Mouse (Mus musculus) heart, embryonic 11.5 days (tissue): ENCODE results near the gene Trp73. TPM values are rescaled to one million over a fixed set of nuclear protein-coding genes. Genes with fewer than 3 reads are reported as not detected.
A peak's percentile ranks its signal among the peaks of the same experiment; 100 is the strongest.

Experiments used
- ATAC-seq: fragments of 200-750 bp; cut with Nextera tagmentation; replicated peaks from 2 replicates; pipeline ENCODE4 v1.8.0; 2017; ENCODE audit warnings: moderate library complexity; ENCODE audit not compliant: insufficient number of reproducible peaks, low FRiP score, low TSS enrichment
- H3K27ac ChIP-seq: fragments of 300-500 bp; sonication (generic); 2 replicates; pipeline ENCODE4 v1.5.1; 2014; ENCODE audit warnings: mild to moderate bottlenecking, low read depth, low read length
- H3K27me3 ChIP-seq: fragments of 300-500 bp; sonication (generic); 2 replicates; pipeline ENCODE4 v1.6.1; 2014; ENCODE audit warnings: mild to moderate bottlenecking, low read length, mixed read lengths; ENCODE audit not compliant: control insufficient read depth, insufficient read depth
- H3K36me3 ChIP-seq: fragments of 300-500 bp; sonication (generic); 2 replicates; pipeline ENCODE4 v1.6.1; 2014; ENCODE audit warnings: mild to moderate bottlenecking, low read length, moderate library complexity, mixed read lengths; ENCODE audit not compliant: control insufficient read depth, insufficient read depth
- H3K4me1 ChIP-seq: fragments of 300-500 bp; sonication (generic); 2 replicates; pipeline ENCODE4 v1.6.1; 2014; ENCODE audit warnings: low read length; ENCODE audit not compliant: control insufficient read depth, insufficient read depth
- H3K4me2 ChIP-seq: fragments of 300-500 bp; sonication (generic); 2 replicates; pipeline ENCODE4 v1.6.1; 2014; ENCODE audit warnings: mild to moderate bottlenecking, moderate library complexity
- H3K4me3 ChIP-seq: fragments of 300-500 bp; sonication (generic); 2 replicates; pipeline ENCODE4 v1.5.1; 2014; ENCODE audit warnings: low read depth, low read length
- H3K9ac ChIP-seq: fragments of 300-500 bp; sonication (generic); 2 replicates; pipeline ENCODE4 v1.6.1; 2014; ENCODE audit warnings: mild to moderate bottlenecking, low read depth, low read length, moderate library complexity
- H3K9me3 ChIP-seq: fragments of 300-500 bp; sonication (generic); replicated peaks from 2 replicates; pipeline ENCODE4 v1.6.1; 2016; ENCODE audit warnings: low read length; ENCODE audit not compliant: control insufficient read depth
- WGBS: fragments of 180-500 bp; shearing (Covaris S2); extraction: QIAGEN DNeasy Blood & Tissue Kit; methylation state at CpG from one replicate; pipeline ENCODE4 v1.1.7; 2014; ENCODE audit not compliant: insufficient replicate concordance; 5-methylcytosine and 5-hydroxymethylcytosine counted together
- polyA plus RNA-seq: library from polyadenylated mRNA; unstranded; fragments of >200 nt; fragmentation: Nextera tagmentation; extraction: Ambion mirVana; gene quantifications from 2 replicates; pipeline ENCODE4 v1.2.1, GENCODE M21; 2014

Gene Trp73
- polyA plus RNA-seq, 1 experiment from 2014 or later: not detected

DNA sequence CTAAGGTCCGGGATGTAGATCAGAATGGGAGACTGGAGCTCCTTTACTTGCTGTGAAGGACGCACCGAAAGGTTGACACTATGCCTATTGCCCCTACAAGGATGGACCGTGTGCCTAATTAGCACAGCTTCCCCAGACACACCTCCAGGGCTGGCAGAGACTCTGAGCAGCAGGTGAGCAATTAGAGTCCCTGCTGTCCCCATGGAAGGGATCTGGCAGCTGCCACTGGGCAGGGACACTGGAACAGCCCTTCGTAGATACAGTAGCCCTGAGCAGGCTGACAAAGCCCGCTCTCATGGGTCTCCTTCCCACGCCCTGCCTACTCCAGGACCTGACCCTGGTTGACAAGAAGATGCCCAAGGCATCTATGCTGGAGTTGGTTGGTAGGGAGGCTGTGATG is 17.6 kb downstream of the Trp73 start:
- Histone ChIP-seq H3K36me3 (no peaks in the 10 kb centered on the region), H3K27me3 (peaks cover 41% of the 10 kb centered on the region), H3K9me3 (no peaks in the 10 kb centered on the region), H3K9ac (no peak overlapping the region), H3K4me1 (no peaks in the 10 kb centered on the region), H3K27ac (no peak overlapping the region), H3K4me2 (no peak overlapping the region), H3K4me3 (no peak overlapping the region)
- no peak for ATAC-seq
- WGBS: 71% methylated on average over 7 of the region's 7 CpGs

DNA sequence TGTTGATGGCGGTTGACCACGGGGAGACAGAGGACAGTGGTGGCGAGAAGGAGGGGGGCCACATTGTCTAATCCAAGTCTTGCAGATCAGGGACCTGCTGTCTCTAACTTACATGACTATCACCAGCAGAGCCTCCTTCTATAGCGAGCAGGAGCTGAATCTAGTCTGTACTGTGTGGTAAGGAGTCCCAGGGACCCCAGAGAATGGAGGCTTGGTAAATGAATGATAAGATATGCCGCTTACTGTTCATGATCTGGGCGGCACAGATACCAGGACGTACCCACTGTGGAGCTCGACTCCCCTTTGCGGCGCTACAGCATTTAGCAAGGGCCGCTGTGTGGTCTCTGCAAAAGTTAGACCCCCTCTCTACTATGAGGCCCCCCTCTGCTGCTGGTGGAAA is 18.2 kb downstream of the Trp73 start:
- Histone ChIP-seq H3K4me2 (no peak overlapping the region), H3K27me3 (peaks cover 42% of the 10 kb centered on the region), H3K36me3 (no peaks in the 10 kb centered on the region), H3K27ac (no peak overlapping the region), H3K4me1 (no peaks in the 10 kb centered on the region), H3K9ac (no peak overlapping the region), H3K9me3 (no peaks in the 10 kb centered on the region), H3K4me3 (no peak overlapping the region)
- WGBS: 58% methylated on average over 11 of the region's 11 CpGs
- no peak for ATAC-seq

DNA sequence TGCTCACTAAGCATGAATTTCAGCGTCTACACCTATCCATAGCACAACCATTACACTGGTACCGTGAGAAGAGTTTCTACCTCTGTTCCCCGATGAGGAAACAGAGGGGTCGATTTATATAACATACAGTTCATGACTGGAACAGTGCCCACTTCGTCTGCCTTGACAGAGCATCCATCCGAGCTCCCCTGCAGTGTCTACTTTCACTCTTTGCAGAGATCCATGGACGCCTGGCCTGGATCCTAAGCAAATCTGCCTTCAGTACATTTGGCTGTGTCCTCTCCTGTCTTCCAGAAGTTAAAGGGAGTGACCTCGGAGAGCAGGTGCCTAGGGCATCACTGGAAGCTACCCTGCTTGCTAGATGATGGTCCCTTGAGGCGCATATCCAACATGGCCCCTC is 20.8 kb downstream of the Trp73 start:
- no peak overlapping the region for H3K27ac ChIP-seq
- no peak for ATAC-seq
- H3K9ac ChIP-seq: no peak overlapping the region
- no peaks in the 10 kb centered on the region for H3K4me1 ChIP-seq
- H3K27me3 ChIP-seq: peaks cover 32% of the 10 kb centered on the region
- no peak overlapping the region for H3K4me3 ChIP-seq
- WGBS: 75% methylated on average over 9 of the region's 9 CpGs
- no peaks in the 10 kb centered on the region for H3K36me3 ChIP-seq
- no peak overlapping the region for H3K4me2 ChIP-seq
- no peaks in the 10 kb centered on the region for H3K9me3 ChIP-seq

DNA sequence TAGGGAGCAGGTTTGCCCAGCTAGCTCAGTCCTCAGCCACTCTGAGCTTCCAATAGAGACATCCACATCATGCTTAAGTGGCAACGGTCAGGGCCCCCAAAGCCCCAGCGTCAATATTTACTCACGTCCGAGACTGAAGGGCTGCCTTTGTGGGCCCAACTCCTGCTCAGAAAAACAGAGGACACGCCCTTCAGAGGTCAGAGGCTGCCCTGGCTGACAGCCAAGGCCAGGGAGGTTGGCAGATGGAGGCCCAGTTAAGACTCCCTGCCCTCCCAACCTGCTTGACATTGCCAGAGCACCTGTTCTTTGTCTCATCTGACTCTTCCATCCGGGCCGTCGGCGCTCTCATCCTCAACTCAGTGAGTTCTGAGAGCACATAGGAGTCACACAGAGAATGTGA is 21.2 kb downstream of the Trp73 start:
- ATAC-seq: no peak
- Histone ChIP-seq H3K27ac (no peak overlapping the region), H3K27me3 (peaks cover 30% of the 10 kb centered on the region), H3K4me1 (no peaks in the 10 kb centered on the region), H3K36me3 (no peaks in the 10 kb centered on the region), H3K4me3 (no peak overlapping the region), H3K4me2 (no peak overlapping the region), H3K9ac (no peak overlapping the region), H3K9me3 (no peaks in the 10 kb centered on the region)
- 72% methylated on average over 9 of the region's 9 CpGs for WGBS

DNA sequence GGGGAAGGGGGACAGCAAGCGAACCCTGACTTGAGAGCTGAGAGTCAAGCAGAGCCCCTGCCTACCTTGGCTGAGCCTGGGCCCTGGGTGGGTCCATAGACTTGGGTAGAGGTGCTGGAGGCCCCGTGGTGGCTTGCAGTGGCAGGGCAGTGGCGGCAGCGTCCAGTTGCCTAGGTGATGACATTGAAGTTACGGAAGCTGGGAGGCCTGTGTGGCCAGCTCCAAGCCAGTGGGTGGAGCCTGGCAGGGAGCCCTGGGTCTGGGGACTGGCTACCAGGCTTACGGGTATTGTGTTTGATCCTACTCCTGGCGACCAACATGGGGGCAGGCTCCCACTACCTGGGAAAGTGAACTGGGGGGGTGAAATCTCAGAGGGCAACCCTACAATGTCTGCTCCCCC is 23.6 kb downstream of the Trp73 start:
- H3K36me3 ChIP-seq: no peaks in the 10 kb centered on the region
- H3K4me1 ChIP-seq: no peaks in the 10 kb centered on the region
- no peak overlapping the region for H3K27ac ChIP-seq
- no peak overlapping the region for H3K9ac ChIP-seq
- H3K4me2 ChIP-seq: no peak overlapping the region
- ATAC-seq: no peak
- WGBS: 49% methylated on average over 7 of the region's 7 CpGs
- no peaks in the 10 kb centered on the region for H3K9me3 ChIP-seq
- peaks cover 11% of the 10 kb centered on the region; the same call in 1 of the 2 replicates for H3K27me3 ChIP-seq
- H3K4me3 ChIP-seq: no peak overlapping the region

DNA sequence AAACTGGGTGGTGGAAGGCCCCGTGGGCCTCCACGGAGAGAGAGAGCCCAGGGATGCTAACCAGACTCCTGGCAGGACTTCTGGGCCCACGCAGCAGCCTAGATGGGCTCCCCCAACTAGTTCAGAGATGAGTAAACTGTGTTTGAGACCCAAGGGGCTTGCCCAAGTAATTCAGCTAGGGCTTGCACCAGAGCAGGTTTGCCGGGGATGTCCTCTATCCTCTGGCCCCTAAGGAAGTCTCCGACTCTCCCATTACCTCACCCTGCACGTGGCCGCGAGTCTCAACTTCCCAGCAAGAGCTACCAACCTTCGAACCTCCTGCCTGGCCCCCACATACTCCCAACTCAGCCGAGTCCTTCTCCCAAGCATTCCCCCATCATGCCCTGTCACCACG is 30.2 kb downstream of the Trp73 start:
- Histone ChIP-seq H3K36me3 (no peaks in the 10 kb centered on the region), H3K9me3 (no peaks in the 10 kb centered on the region), H3K27ac (no peak overlapping the region), H3K4me2 (no peak overlapping the region), H3K27me3 (peaks cover 19% of the 10 kb centered on the region), H3K4me1 (no peaks in the 10 kb centered on the region), H3K9ac (no peak overlapping the region), H3K4me3 (no peak overlapping the region)
- 66% methylated on average over 11 of the region's 11 CpGs for WGBS
- ATAC-seq: no peak

DNA sequence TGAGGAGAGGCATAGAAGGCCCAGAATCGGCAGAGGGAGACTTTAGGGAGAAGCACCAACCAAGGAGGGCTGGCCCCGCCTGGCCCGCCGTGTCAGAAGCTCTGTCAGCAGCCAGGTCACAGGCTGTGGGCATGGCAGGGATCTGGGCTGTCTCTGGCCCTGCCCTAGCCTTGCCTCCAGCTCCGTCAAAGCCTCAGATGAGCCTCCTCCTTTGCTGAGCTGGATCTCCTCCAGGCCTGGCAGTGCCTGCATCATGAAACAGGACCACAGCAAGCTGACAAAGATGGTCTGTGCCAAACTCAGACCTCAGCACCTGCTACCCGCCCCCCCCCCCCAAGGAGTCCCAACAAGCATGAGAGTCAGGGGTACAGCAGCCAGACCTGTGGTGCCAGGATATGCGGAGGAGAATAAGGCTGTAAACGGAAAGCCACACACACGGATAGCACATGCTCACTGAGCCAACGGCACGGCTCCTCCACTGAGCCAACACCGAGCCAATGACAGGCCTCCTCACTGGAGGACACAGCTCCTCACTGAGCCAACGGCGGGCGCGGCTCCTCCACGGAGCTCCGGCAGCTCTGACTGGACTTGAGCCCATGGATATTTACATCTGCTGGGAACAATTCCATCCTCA is 30.7 kb downstream of the Trp73 start:
- Histone ChIP-seq H3K4me3 (no peak overlapping the region), H3K4me1 (no peaks in the 10 kb centered on the region), H3K36me3 (no peaks in the 10 kb centered on the region), H3K4me2 (no peak overlapping the region), H3K9ac (no peak overlapping the region), H3K9me3 (no peaks in the 10 kb centered on the region), H3K27ac (no peak overlapping the region), H3K27me3 (peaks cover 20% of the 10 kb centered on the region)
- WGBS: 58% methylated on average over 18 of the region's 18 CpGs
- ATAC-seq: no peak; the same call in 1 of the 2 replicates

DNA sequence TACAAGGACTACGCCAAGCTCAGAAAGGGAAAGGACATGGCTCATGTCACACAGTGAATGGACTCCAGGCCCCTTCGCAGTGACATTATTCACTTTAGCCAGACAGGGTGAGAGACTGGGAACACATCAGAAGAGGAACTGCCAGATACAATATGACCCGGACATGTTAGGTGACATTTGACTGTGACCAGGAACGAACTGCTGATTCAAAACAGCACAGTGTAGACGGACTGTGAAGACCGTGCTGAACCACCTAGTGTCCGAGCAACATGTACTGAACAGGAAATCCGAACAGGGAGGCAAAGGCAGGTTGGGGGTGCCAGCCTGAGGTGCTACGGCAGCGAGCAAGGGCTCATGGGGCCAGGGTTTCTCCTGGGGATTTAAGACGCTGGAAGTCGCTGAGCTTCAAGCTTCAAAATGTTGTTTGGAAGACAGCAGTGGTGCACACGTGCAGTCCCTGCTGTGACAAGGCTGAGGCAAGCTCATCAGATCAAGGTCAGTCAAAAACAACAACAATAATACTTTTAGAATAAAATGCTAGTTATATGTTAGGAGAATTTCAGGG is 33.4 kb downstream of the Trp73 start:
- H3K4me2 ChIP-seq: no peak overlapping the region
- H3K27me3 ChIP-seq: peaks cover 41% of the 10 kb centered on the region
- H3K4me1 ChIP-seq: no peaks in the 10 kb centered on the region
- no peak overlapping the region for H3K9ac ChIP-seq
- WGBS: 73% methylated on average over 13 of the region's 13 CpGs
- no peak overlapping the region for H3K27ac ChIP-seq
- no peak for ATAC-seq
- no peaks in the 10 kb centered on the region for H3K36me3 ChIP-seq
- no peak overlapping the region for H3K4me3 ChIP-seq
- H3K9me3 ChIP-seq: no peaks in the 10 kb centered on the region

DNA sequence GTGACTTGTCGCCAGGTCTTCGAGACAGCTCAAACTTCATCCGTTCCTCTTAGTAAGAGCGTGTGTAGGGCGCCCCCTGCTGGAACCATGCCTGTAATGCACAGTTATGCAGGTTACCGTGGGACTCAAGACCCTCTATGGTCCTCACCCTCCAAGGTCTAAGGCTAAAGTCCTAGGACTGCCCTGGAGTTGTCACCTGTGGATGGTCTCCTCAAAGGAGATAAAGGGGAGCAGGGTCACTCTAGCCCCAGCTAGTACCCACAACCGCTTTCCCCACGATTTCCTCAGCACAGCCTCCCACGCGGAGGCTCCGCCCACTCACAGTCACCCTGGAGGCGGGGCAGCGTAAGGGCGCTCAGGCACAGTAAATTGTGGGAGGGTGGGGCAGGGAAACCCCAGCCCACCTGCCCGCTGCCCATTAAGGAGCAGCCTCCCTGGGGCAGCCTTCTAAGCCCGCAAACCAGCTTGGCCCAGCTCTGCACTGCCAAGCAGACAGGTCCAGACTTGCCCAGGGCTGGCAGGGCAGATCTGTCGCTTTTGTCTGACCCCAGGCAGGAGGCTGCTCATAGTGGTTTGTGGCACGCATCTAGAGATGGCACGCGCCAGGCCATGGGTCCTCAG is 34.5 kb downstream of the Trp73 start:
- no peak overlapping the region for H3K9ac ChIP-seq
- H3K4me1 ChIP-seq: no peaks in the 10 kb centered on the region
- ATAC-seq: peak; percentile 61
- peaks cover 46% of the 10 kb centered on the region for H3K27me3 ChIP-seq
- WGBS: 29% methylated on average over 20 of the region's 20 CpGs
- no peak overlapping the region for H3K4me3 ChIP-seq
- H3K27ac ChIP-seq: no peak overlapping the region
- H3K36me3 ChIP-seq: no peaks in the 10 kb centered on the region
- peak overlapping the region; percentile 47 for H3K4me2 ChIP-seq
- H3K9me3 ChIP-seq: no peaks in the 10 kb centered on the region
